Mouse (Mus musculus): ENCODE data around the gene Psmc5.
"Not testable (repeated sequence)": the region's sequence is repeated elsewhere in the genome, so short reads cannot be mapped to it uniquely, and the experiment has no call there.

Psmc5 gene

GRCm38 (mm10) chr11:106255685-106256451, at the start of gene Psmc5, which contains the start of gene Ftsj3:
Psmc5 (plus strand) TSS chr11:106256154.
Ftsj3 (minus strand) TSS chr11:106256079.
- peak; percentile 95 for DNase-seq (ENCODE audit: low read depth, low spot score)

- no peak for DNase-seq (ENCODE audit: low read depth, low spot score)
Observed at GRCm38 (mm10) chr11:106212771-106213170, 43.2 kb upstream of the Psmc5 start.

DNA sequence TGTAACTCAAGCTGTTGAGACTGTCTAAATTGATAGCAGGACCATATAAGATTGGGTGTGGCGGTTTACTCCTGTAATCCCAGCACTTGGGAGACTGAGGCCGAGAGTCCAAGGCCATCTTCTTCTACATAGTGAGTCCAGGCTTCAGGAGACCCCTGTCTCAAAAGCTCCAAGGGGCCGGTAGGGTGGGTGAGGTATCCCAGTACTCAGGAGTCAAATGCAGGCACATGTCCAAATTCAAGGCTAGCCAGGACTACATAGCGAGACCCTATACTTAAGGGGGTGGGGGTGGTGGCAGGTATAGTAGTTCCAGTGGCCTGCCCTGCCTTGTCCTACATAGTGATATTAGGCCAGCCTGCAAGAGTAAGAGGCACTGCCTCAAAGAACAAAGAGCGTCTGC, 41.1 kb upstream of the Psmc5 start:
- no peak for DNase-seq (ENCODE audit: low read depth, low spot score)

GRCm38 (mm10) chr11:106215450-106215859, 40.5 kb upstream of the Psmc5 start:
- DNase-seq (ENCODE audit: low read depth, low spot score): no peak

DNA sequence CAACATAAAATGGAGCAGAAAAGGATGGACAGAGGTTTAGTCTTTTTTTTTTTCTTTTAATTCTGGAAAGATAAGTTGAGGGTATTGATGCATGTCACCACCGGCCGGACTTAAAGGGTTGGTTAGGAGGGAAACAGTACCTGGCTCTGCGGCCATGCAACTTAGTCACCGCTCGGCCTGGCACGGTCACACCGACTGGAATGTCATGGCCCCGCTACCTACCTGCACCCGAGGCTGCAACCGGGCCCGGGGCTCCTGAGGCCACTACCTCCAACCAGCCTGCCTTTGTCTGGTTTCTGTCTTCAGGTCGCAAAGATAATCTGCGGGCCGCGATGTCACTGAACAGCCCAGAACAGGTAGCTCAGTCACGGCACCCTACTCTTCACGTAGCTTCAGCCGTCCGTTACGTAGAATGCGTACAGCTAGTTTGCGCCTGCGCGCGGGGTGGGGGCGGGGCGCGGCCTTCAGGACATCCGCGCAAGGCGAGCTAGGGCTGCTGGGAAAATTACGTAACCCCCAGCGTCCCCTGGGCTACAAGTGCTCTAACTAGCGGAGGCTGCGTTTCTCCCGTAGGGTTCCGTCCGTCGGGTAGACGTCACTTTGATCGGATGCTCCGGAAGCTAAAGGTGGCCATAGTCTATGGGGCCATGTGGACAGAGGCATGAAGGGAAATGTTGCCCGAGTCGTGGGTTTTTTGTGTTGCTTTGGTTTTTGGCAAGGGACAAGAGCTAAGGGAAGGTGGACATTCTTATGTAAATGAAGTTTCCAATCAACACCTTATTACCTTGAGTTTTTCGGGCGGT, 39.8 kb upstream of the Psmc5 start, which contains the start of gene Ccdc47:
Ccdc47 (minus strand) TSS at position 418 of the 803 bp plus-strand sequence.
- peak; percentile 99 for DNase-seq (ENCODE audit: low read depth, low spot score)

- peak; percentile 96 for DNase-seq (ENCODE audit: low read depth, low spot score)
Observed at GRCm38 (mm10) chr11:106216730-106217490, 39.0 kb upstream of the Psmc5 start, which contains the start of gene Ddx42. Ddx42 (plus strand) TSS chr11:106216926.

DNA sequence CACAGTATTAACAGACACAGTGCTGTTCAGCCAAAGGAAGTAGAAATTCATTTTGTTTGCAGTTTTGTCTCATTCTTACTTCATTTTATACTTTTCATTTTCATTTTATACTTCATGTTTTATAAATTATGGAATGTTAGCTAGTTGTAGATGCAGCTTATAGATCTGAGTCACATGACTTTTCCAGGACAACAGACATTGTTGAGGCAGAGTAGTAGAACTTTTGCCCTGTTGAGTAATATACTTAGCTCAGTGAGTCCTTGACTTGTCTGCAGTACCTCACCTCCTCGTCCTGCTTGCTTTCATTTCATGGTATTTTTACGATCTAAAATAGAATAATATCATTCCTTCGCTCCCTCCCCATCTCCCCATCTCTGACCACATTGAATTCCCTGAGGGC, 35.4 kb upstream of the Psmc5 start:
- DNase-seq (ENCODE audit: low read depth, low spot score): no peak

GRCm38 (mm10) chr11:106233978-106234377, 22.0 kb upstream of the Psmc5 start:
- not testable (repeated sequence) for DNase-seq (ENCODE audit: low read depth, low spot score)

GRCm38 (mm10) chr11:106246834-106247233, 9.1 kb upstream of the Psmc5 start:
- DNase-seq (ENCODE audit: low read depth, low spot score): peak; percentile 56

DNA sequence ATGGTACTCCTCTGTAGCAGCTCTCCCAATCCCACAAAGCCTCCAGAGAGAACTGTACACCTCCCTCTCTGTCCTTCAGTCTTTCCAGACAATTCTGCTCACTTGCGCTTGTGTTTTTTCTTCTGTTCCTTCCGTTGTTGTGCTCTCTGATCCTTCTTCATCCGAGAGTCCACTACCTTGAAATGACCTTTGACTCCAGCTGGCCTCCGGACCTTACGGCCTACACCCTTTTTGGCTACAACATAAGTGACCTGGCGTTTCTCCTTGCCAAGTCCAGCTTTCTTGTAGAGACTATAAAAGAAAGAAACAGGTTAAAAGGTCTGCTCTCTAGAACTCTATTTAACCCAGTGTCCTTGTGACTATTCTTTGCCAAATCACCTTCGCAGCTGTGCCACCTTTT, 6.6 kb upstream of the Psmc5 start:
- DNase-seq (ENCODE audit: low read depth, low spot score): no peak

- no peak for DNase-seq (ENCODE audit: low read depth, low spot score)
Observed at GRCm38 (mm10) chr11:106254767-106255166, 1.2 kb upstream of the Psmc5 start.

- no peak for DNase-seq (ENCODE audit: low read depth, low spot score)
Observed at GRCm38 (mm10) chr11:106255174-106255573, 780 bp upstream of the Psmc5 start.

GRCm38 (mm10) chr11:106256775-106257174, 821 bp downstream of the Psmc5 start:
- no peak for DNase-seq (ENCODE audit: low read depth, low spot score)

DNA sequence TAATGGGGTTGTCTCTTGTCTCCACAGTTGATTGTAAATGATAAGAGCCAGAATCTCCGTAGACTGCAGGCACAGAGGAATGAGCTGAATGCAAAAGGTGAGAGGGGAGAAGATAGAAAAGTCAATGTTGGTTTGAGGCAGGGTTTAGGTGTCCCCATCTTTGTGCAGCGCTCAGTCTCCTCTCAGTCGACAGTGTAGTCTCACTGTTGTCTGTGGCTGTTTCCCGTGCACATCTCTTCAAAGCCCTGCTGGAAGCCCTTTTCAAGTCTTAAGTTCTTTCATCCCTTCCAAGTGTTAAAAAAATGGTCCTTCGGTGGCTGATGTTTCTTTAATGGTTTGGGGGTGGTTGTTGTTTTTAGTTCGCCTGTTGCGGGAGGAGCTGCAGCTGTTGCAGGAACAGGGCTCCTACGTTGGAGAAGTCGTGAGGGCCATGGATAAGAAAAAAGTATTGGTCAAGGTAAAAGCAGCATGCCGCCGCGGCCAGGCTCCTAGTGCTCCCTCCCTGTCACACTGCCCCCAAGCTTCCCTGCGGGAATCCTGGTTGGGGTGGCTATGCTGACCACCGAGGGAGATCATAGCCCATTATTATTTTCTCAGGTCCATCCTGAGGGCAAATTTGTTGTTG, 5.0 kb downstream of the Psmc5 start:
- DNase-seq (ENCODE audit: low read depth, low spot score): no peak

- DNase-seq (ENCODE audit: low read depth, low spot score): no peak
Observed at GRCm38 (mm10) chr11:106263963-106264362, 8.0 kb downstream of the Psmc5 start.

GRCm38 (mm10) chr11:106264988-106265387, 9.0 kb downstream of the Psmc5 start:
- DNase-seq (ENCODE audit: low read depth, low spot score): no peak

GRCm38 (mm10) chr11:106265570-106265969, 9.6 kb downstream of the Psmc5 start:
- DNase-seq (ENCODE audit: low read depth, low spot score): no peak

- no peak for DNase-seq (ENCODE audit: low read depth, low spot score)
Observed at GRCm38 (mm10) chr11:106266431-106266830, 10.5 kb downstream of the Psmc5 start.

DNA sequence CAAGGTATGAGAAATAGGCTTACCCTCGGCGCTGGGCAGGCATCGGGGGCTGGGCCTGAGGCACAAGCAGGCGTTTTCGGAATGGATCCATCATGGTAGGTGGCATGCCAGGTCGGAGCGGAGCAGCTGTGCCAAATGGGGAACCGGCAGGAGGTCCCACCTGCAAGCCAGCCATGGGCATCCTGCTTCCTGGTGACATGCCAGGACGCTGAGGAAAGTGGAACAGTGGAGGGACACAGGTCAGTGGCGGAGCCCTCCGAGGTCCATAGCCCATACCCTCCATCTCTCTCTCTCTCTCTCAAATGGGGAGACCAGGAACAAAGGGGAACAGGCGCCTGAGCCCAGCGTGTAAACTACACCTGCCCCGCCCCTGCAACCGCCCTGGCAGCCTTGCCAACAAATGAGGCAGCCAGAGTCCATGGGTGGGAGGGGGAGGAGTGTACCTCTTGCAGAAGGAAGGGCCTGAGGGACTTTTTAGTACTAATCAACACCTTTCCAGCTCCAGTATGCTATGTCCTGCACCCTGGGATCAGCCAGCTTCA, 11.4 kb downstream of the Psmc5 start:
- DNase-seq (ENCODE audit: low read depth, low spot score): no peak

DNA sequence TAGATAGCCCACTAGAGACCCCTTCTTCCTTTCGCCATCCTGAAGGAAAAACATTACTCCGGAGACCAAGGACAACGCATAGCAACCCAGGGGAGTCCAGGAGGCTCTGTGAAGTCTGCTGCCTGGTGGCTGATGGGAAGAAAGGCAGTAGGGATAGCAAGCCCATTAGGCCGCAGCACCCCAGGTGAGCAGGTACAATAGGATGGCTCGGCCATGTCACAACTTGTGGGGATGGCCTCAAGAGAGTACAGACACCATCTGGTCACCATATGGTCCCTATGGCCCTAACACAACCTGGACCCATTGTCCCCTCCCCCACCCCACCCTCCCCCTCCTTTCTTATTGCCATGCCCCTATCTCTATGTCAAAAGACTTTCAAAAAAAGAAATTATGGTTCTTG, 11.9 kb downstream of the Psmc5 start:
- no peak for DNase-seq (ENCODE audit: low read depth, low spot score)

Measured in ES-CJ7 (cell line).